Mouse (Mus musculus) mature B cell (primary cell): Measurements from ENCODE around the gene Cyp4f18.
"Not testable (repeated sequence)": the region's sequence is repeated elsewhere in the genome, so short reads cannot be mapped to it uniquely, and the experiment has no call there.

Experiments used
- in situ Hi-C: fragments of 300-500 bp; cut with MboI; formaldehyde crosslinking; loops from 2 replicates; pipeline ENCODE4 v1.14.3; 2019

The Cyp4f18 gene

GRCm38 (mm10) chr8:72009473-72009872, at the start of gene Cyp4f18:
Gene Cyp4f18 (minus strand): TSS chr8:72009626.
- in situ Hi-C loops, result no loop called here

GRCm38 (mm10) chr8:72057643-72058042, 48.2 kb upstream of the Cyp4f18 start:
- in situ Hi-C loops, result not testable (repeated sequence)

- in situ Hi-C loops, result not testable (repeated sequence)
Measured at GRCm38 (mm10) chr8:72054633-72055032, 45.2 kb upstream of the Cyp4f18 start.

- in situ Hi-C loops, result no loop called here
Measured at GRCm38 (mm10) chr8:72042493-72042892, 33.1 kb upstream of the Cyp4f18 start.

- in situ Hi-C loops, result not testable (repeated sequence)
Measured at GRCm38 (mm10) chr8:72040918-72041317, 31.5 kb upstream of the Cyp4f18 start, which contains the start of gene Olfr372. Gene Olfr372 (plus strand): TSS chr8:72041218.

GRCm38 (mm10) chr8:72032926-72033325, 23.5 kb upstream of the Cyp4f18 start:
- in situ Hi-C loops, result not testable (repeated sequence)

- in situ Hi-C loops, result not testable (repeated sequence)
Measured at GRCm38 (mm10) chr8:72024886-72025285, 15.5 kb upstream of the Cyp4f18 start.

- in situ Hi-C loops, result no loop called here
Measured at GRCm38 (mm10) chr8:72019816-72020215, 10.4 kb upstream of the Cyp4f18 start.

GRCm38 (mm10) chr8:72019022-72019421, 9.6 kb upstream of the Cyp4f18 start:
- in situ Hi-C loops, result not testable (repeated sequence)

- in situ Hi-C loops, result no loop called here
Measured at GRCm38 (mm10) chr8:72018141-72018540, 8.7 kb upstream of the Cyp4f18 start.

- in situ Hi-C loops, result not testable (repeated sequence)
Measured at GRCm38 (mm10) chr8:72017339-72017738, 7.9 kb upstream of the Cyp4f18 start.

- in situ Hi-C loops, result not testable (repeated sequence)
Measured at GRCm38 (mm10) chr8:72013506-72014228, 4.2 kb upstream of the Cyp4f18 start.

GRCm38 (mm10) chr8:72008134-72008641, 1.2 kb downstream of the Cyp4f18 start:
- in situ Hi-C loops, result no loop called here

- in situ Hi-C loops, result no loop called here
Measured at GRCm38 (mm10) chr8:72006763-72007162, 2.7 kb downstream of the Cyp4f18 start.

- in situ Hi-C loops, result no loop called here
Measured at GRCm38 (mm10) chr8:72005912-72006311, 3.5 kb downstream of the Cyp4f18 start.

- in situ Hi-C loops, result no loop called here
Measured at GRCm38 (mm10) chr8:72002942-72003341, 6.5 kb downstream of the Cyp4f18 start.

GRCm38 (mm10) chr8:72000223-72000622, 9.2 kb downstream of the Cyp4f18 start:
- in situ Hi-C loops, result no loop called here

- in situ Hi-C loops, result loop anchor here (25.0 kb wide), 1 partner anchor 862 kb away; no protein-coding TSS in a partner anchor
Measured at GRCm38 (mm10) chr8:71999434-71999833, 10.0 kb downstream of the Cyp4f18 start.

GRCm38 (mm10) chr8:71988867-71989599, 20.4 kb downstream of the Cyp4f18 start:
- in situ Hi-C loops, result loop anchor here (25.0 kb wide), 1 partner anchor 852 kb away; no protein-coding TSS in a partner anchor

- in situ Hi-C loops, result loop anchor here (25.0 kb wide), 1 partner anchor 851 kb away; no protein-coding TSS in a partner anchor
Measured at GRCm38 (mm10) chr8:71988110-71988866, 21.1 kb downstream of the Cyp4f18 start.

GRCm38 (mm10) chr8:71984601-71985000, 24.8 kb downstream of the Cyp4f18 start:
- in situ Hi-C loops, result loop anchor here (25.0 kb wide), 1 partner anchor 847 kb away; no protein-coding TSS in a partner anchor

- in situ Hi-C loops, result loop anchor here (25.0 kb wide), 1 partner anchor 844 kb away; no protein-coding TSS in a partner anchor
Measured at GRCm38 (mm10) chr8:71981456-71981855, 28.0 kb downstream of the Cyp4f18 start.
